Mouse (Mus musculus): Measurements from ENCODE around the gene Gpat2.

DNA sequence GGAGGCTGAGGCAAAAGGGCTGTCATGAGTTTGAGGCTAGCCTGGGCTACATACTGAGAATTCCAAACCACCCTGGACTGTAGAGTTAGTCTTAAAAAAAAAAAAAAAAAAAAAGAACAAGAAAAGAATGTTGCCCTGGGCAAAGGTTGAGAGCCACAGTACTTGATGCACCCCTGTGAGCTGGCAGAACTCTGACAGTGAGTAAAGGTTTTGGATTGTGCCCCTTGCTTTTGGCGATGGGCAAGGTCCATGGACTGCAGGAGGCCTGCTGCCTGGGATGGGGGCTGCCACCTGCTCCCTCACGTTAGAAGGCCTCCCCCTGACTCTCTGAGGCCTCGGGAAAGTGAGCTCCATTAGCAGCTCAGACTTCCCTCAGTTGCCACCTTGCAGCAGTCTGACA, 8.3 kb upstream of the Gpat2 start:
- TF ChIP-seq POLR2A (IDR thresholded peaks at IDR 0.05; ENCODE audit: borderline replicate concordance, low read depth, low read length): no peak
- TF ChIP-seq CTCF (IDR thresholded peaks at IDR 0.05; ENCODE audit: low read depth, low read length): no peak
